Mouse (Mus musculus) forebrain, postnatal 0 days (tissue): Measurements from ENCODE around the gene Spns3. TPM values are rescaled to one million over a fixed set of nuclear protein-coding genes. Genes with fewer than 3 reads are reported as not detected.

Experiments
- ATAC-seq: fragments of 200-750 bp; cut with Nextera tagmentation; 2 replicates; pipeline ENCODE4 v1.8.0; 2017; ENCODE audit warnings: mild to moderate bottlenecking, moderate library complexity
- DNase-seq: peaks from one replicate; pipeline ENCODE4 v3.0.0-alpha.2; 2015
- H3K27ac ChIP-seq: fragments of 300-500 bp; sonication (generic); 2 replicates; pipeline ENCODE4 v1.5.1; 2014; ENCODE audit warnings: low read depth, mild to moderate bottlenecking, antibody characterized with exemption, low read length, moderate library complexity, mixed read lengths
- H3K27me3 ChIP-seq: fragments of 300-500 bp; sonication (generic); 2 replicates; pipeline ENCODE4 v1.6.1; 2014; ENCODE audit warnings: mild to moderate bottlenecking, low read length, mixed read lengths; ENCODE audit not compliant: insufficient read depth
- H3K36me3 ChIP-seq: fragments of 300-500 bp; sonication (generic); 2 replicates; pipeline ENCODE4 v1.6.1; 2014; ENCODE audit warnings: mild to moderate bottlenecking, moderate library complexity; ENCODE audit not compliant: insufficient read depth
- H3K4me1 ChIP-seq: fragments of 300-500 bp; sonication (generic); 2 replicates; pipeline ENCODE4 v1.6.1; 2014; ENCODE audit warnings: antibody characterized with exemption; ENCODE audit not compliant: insufficient read depth
- H3K4me2 ChIP-seq: fragments of 300-500 bp; sonication (generic); 2 replicates; pipeline ENCODE4 v1.6.1; 2014; ENCODE audit warnings: low read depth, mild to moderate bottlenecking, moderate library complexity
- H3K4me3 ChIP-seq: fragments of 300-500 bp; sonication (generic); 2 replicates; pipeline ENCODE4 v1.5.1; 2014; ENCODE audit warnings: low read depth, low read length, mixed read lengths
- H3K9ac ChIP-seq: fragments of 300-500 bp; sonication (generic); 2 replicates; pipeline ENCODE4 v1.6.1; 2014; ENCODE audit warnings: mild to moderate bottlenecking
- H3K9me3 ChIP-seq: fragments of 300-500 bp; sonication (generic); 2 replicates; pipeline ENCODE4 v1.6.1; 2016; ENCODE audit warnings: low read length
- CTCF ChIP-seq: sonication (generic); IDR thresholded peaks from 2 replicates; pipeline ENCODE4 v1.5.1; 2016; ENCODE audit warnings: antibody characterized with exemption, control low read depth, low read depth
- WGBS: fragments of 180-500 bp; shearing (Covaris S2); extraction: QIAGEN DNeasy Blood & Tissue Kit; methylation state at CpG from one replicate; pipeline ENCODE4 v1.1.7; 2014; 5-methylcytosine and 5-hydroxymethylcytosine counted together
- polyA plus RNA-seq: library from polyadenylated mRNA; unstranded; fragments of >200 nt; fragmentation: Nextera tagmentation; extraction: Ambion mirVana; gene quantifications from 2 replicates; pipeline ENCODE4 v1.2.1, GENCODE M21; 2015
- total RNA-seq: library from RNA; depleted of rRNA; stranded (reverse); fragments of >200 nt; gene quantifications from 2 replicates; pipeline ENCODE4 v1.2.3, GENCODE M21; 2014

Spns3 gene
- total and polyA plus RNA-seq, 2 experiments from 2014 or later = 0.07 TPM; not detected in 1

DNA sequence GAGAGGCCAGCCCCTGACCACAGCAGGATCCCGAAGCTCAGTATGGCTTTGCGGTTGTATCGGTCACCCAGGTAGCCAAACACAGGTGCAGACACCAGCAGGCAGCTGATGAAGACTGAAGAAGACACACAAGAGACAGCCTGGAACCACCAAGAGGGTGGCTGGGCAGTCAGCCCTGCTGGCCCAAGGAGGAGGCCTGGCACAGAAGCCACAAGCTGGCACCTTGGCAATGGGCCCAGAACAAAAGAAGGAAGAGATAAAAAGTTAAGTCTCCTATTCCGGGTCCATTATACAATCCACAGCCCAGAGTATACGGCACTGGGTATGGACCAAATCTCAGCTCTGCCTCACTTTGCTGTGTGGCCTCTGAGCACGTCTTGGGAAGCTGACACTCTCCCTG, 9.9 kb downstream of the Spns3 start:
- no peaks in the 10 kb centered on the region for H3K27me3 ChIP-seq
- no peaks in the 10 kb centered on the region for H3K36me3 ChIP-seq
- no peaks in the 10 kb centered on the region for H3K4me1 ChIP-seq
- ATAC-seq (0 out of 2 replicates have a peak, but pooled peaks have one; percentile 23), DNase-seq (peak; percentile 25)
- H3K27ac ChIP-seq = no peak overlapping the region
- H3K4me2 ChIP-seq = no peak overlapping the region
- WGBS = 63% methylated on average over 6 of the region's 6 CpGs
- no peak for TF ChIP-seq CTCF
- H3K9ac ChIP-seq = no peak overlapping the region
- H3K9me3 ChIP-seq = no peaks in the 10 kb centered on the region
- no peak overlapping the region for H3K4me3 ChIP-seq

DNA sequence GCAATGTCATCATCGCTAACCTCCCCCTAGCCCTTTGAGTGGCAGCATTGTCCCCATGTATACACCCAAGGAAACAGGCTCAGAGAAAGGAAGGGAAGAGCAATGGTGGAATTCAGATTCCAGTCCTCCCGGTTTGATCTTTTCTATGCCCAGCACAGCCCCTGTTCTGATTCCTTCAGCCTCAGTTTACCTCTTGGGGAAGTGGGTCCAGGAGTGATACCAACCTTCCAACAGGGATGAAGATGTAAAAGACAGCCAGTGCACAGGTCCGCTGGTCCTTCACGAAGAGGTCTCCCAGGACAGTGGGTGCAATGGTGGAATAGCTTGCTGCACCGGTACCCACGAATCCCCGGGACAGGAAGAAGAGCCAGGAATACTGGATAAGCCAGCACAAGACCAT, 11.5 kb downstream of the Spns3 start:
- WGBS = 90% methylated on average over 7 of the region's 7 CpGs
- ATAC-seq (no peak), DNase-seq (no peak)
- Histone ChIP-seq H3K9me3 (no peaks in the 10 kb centered on the region), H3K4me1 (no peaks in the 10 kb centered on the region), H3K36me3 (no peaks in the 10 kb centered on the region), H3K27me3 (no peaks in the 10 kb centered on the region), H3K4me3 (no peak overlapping the region), H3K9ac (no peak overlapping the region), H3K4me2 (no peak overlapping the region), H3K27ac (no peak overlapping the region)
- no peak for TF ChIP-seq CTCF

DNA sequence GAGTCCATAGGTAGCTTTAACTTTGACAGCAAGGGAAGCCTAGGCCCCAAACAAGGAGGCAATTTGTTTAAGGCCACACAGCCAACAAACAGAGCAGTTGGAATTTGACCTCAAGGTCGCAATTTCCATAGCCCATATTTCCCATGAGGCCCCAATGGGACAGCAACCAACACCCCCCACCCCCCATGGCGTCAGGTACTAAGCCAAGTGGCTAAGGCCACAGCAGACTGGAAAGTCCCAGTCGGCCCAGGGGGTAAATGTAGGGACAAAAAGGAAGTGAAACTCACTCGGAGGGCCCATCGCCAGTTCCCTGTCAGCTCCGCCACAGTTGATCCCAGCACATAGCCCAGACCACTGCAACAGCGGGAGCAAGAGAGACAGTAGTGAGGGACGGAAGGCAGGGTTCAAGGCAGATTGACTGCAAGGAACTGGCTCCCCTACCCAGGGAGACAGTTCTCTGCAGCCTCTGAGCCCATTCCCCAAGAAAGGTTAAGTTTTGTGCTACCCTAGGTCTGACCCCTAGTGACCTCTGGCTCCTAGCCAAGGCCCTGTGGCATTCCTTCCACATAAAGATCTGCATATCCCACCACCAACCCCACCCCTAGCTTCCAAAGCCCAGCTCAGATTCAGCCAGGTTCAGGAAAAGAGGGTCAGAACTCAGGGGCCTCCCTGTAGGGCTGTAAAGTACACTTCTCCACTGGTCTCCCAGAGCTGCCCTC, 12.1 kb downstream of the Spns3 start:
- Histone ChIP-seq H3K27me3 (no peaks in the 10 kb centered on the region), H3K36me3 (no peaks in the 10 kb centered on the region), H3K4me1 (no peaks in the 10 kb centered on the region), H3K9me3 (no peaks in the 10 kb centered on the region), H3K27ac (no peak overlapping the region), H3K9ac (no peak overlapping the region), H3K4me2 (no peak overlapping the region), H3K4me3 (no peak overlapping the region)
- DNase-seq = no peak
- ATAC-seq = no peak
- TF ChIP-seq CTCF = no peak
- WGBS = 83% methylated on average over 8 of the region's 8 CpGs

DNA sequence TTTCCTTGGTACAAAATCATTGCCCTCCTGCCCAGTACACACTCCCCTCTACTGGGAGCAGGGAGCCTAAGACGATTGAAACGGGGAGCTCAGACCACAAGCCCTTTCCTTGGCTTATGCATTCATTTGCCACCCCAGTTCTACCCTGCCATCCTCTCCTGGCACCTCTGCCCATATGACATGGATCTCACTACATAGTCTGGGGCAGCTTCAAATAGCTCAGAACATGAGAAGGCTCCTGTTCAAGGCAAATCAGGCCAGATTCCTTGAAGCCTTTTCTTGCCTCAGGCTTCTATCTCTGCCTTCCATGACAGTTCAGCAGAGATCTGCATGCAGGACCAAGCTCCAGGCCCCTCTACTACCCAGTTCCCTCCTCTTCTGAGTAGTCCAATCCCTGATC, 12.8 kb downstream of the Spns3 start:
- Histone ChIP-seq H3K4me2 (no peak overlapping the region), H3K9ac (no peak overlapping the region), H3K27ac (no peak overlapping the region), H3K36me3 (no peaks in the 10 kb centered on the region), H3K4me3 (no peak overlapping the region), H3K27me3 (no peaks in the 10 kb centered on the region), H3K9me3 (no peaks in the 10 kb centered on the region), H3K4me1 (no peaks in the 10 kb centered on the region)
- no peak for ATAC-seq
- TF ChIP-seq CTCF = no peak
- DNase-seq = no peak
- 93% methylated on average over 2 of the region's 2 CpGs for WGBS

DNA sequence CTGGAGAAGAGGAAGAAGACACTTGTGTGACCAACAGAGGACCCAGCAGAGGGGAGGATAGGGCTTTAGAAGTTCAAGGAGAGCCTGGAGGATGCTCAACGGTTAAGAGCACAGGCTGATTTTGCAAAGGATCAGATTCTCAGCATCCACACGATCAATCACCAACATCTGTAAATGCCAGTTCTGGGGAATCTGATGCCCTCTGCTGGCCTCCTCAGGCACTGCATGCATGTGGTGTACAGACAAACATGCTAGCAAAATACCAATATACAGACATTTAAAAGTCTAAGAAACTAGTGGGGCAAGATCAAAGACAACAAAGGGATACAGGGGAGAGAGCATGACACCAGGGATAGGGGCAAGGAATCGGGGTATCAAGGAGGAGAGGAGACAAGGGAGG, 14.8 kb downstream of the Spns3 start:
- H3K4me3 ChIP-seq = no peak overlapping the region
- H3K27ac ChIP-seq = no peak overlapping the region
- H3K27me3 ChIP-seq = no peaks in the 10 kb centered on the region
- ATAC-seq (no peak), DNase-seq (no peak)
- H3K9ac ChIP-seq = no peak overlapping the region
- 81% methylated on average over 3 of the region's 3 CpGs for WGBS
- H3K36me3 ChIP-seq = no peaks in the 10 kb centered on the region
- H3K9me3 ChIP-seq = no peaks in the 10 kb centered on the region
- H3K4me1 ChIP-seq = no peaks in the 10 kb centered on the region
- no peak overlapping the region for H3K4me2 ChIP-seq
- TF ChIP-seq CTCF = peak; percentile 54

DNA sequence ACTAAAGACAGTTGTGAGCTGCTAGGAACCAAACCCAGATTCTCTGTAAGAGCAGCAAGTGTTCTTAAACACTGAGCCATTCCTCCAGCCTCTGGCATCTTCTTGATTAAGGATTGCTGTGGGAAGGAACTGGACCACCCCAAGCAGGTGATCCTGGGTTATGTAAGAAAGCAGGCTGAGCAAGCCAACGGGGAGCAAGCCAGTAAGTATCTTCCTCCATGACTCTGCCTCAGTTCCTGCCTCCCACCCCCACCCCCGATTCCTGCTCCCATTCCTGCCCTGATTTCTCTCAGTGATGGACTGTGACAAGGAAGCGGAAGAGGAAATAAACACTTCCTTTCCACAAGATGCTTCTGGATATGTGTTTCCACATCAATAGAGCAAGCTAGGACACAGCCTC, 17.4 kb downstream of the Spns3 start:
- Histone ChIP-seq H3K36me3 (no peaks in the 10 kb centered on the region), H3K4me3 (no peak overlapping the region), H3K9ac (no peak overlapping the region), H3K27ac (no peak overlapping the region), H3K4me1 (no peaks in the 10 kb centered on the region), H3K27me3 (no peaks in the 10 kb centered on the region), H3K4me2 (no peak overlapping the region), H3K9me3 (no peaks in the 10 kb centered on the region)
- DNase-seq (no peak), ATAC-seq (no peak)
- TF ChIP-seq CTCF = no peak
- WGBS = 87% methylated on average over 3 of the region's 3 CpGs

DNA sequence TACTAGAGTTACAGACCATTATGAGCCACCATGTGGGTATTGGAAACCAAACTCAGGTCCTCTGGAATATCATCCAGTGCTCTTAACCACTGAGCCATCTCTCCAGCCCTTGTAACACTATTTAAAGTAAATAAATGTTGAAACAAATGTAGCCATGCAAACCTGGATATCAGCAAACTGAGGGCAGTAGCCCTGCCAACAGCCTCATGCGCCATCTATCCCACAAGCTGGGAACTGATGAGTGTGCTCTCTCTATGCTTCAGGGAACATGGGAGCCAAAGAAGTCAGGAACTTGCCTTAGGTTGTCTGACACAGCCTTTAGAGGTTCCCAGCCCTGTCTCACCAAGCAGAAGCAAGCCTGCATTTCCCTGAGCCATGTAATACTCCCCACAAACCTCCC, 18.7 kb downstream of the Spns3 start:
- ATAC-seq (no peak), DNase-seq (no peak)
- Histone ChIP-seq H3K27me3 (no peaks in the 10 kb centered on the region), H3K9ac (no peak overlapping the region), H3K9me3 (no peaks in the 10 kb centered on the region), H3K36me3 (no peaks in the 10 kb centered on the region), H3K4me1 (no peaks in the 10 kb centered on the region), H3K4me3 (no peak overlapping the region), H3K4me2 (no peak overlapping the region), H3K27ac (no peak overlapping the region)
- peak; percentile 57 for TF ChIP-seq CTCF
- 52% methylated on average over 1 of the region's 1 CpGs for WGBS
